Mouse (Mus musculus): Measurements from ENCODE around the gene Prkacb. TPM values are rescaled to one million over a fixed set of nuclear protein-coding genes. Genes with fewer than 3 reads are reported as not detected.
"Not testable (repeated sequence)": the region's sequence is repeated elsewhere in the genome, so short reads cannot be mapped to it uniquely, and the experiment has no call there.

The Prkacb gene
- polyA plus RNA-seq, 2 experiments, result 45.4 to 66.3 TPM

- H3K4me1 ChIP-seq (ENCODE audit: control insufficient read depth, insufficient read depth, low read length), result peaks cover 10% of the 10 kb centered on the region; the same call in 1 of the 2 replicates
- H3K4me3 ChIP-seq (replicated peaks; ENCODE audit: low read length), result no peak overlapping the region
- no peak for ATAC-seq (ENCODE audit: low FRiP score, low read depth)
- H3K4me2 ChIP-seq (replicated peaks; ENCODE audit: low read depth, low read length, severe bottlenecking), result no peak overlapping the region
- no peak overlapping the region for H3K27ac ChIP-seq (replicated peaks; ENCODE audit: low read depth, low read length)
- H3K9me3 ChIP-seq (ENCODE audit: control insufficient read depth, low read length), result no peaks in the 10 kb centered on the region
- H3K36me3 ChIP-seq (ENCODE audit: control insufficient read depth, insufficient read depth, low read length), result 0 out of 2 replicates have a peak, but pooled peaks cover 11% of the 10 kb centered on the region
- no peak overlapping the region for H3K9ac ChIP-seq (ENCODE audit: low read depth, low read length, severe bottlenecking)
- DNase-seq (ENCODE audit: low spot score), result no peak
- no peaks in the 10 kb centered on the region for H3K27me3 ChIP-seq (ENCODE audit: control insufficient read depth, insufficient read depth, low read length)
- 89% methylated on average over 5 of the region's 5 CpGs for WGBS
- TF ChIP-seq POLR2A (IDR thresholded peaks at IDR 0.05; ENCODE audit: borderline replicate concordance, extremely low read depth, insufficient read depth, insufficient read length), result no peak
Observed at GRCm38 (mm10) chr3:146768360-146768759, 44.4 kb downstream of the Prkacb start.

GRCm38 (mm10) chr3:146766701-146767181 lies 46.0 kb downstream of the Prkacb start:
- no peak overlapping the region for H3K27ac ChIP-seq (replicated peaks; ENCODE audit: low read depth, low read length)
- ATAC-seq (ENCODE audit: low FRiP score, low read depth) (no peak), DNase-seq (ENCODE audit: low spot score) (no peak)

GRCm38 (mm10) chr3:146766071-146766605 lies 46.7 kb downstream of the Prkacb start:
- Histone ChIP-seq H3K27me3 (ENCODE audit: control insufficient read depth, insufficient read depth, low read length) (no peaks in the 10 kb centered on the region), H3K27ac (replicated peaks; ENCODE audit: low read depth, low read length) (no peak overlapping the region), H3K9ac (ENCODE audit: low read depth, low read length, severe bottlenecking) (no peak overlapping the region), H3K4me1 (ENCODE audit: control insufficient read depth, insufficient read depth, low read length) (peaks cover 9% of the 10 kb centered on the region; the same call in 1 of the 2 replicates), H3K9me3 (ENCODE audit: control insufficient read depth, low read length) (no peaks in the 10 kb centered on the region), H3K4me3 (replicated peaks; ENCODE audit: low read length) (no peak overlapping the region), H3K4me2 (replicated peaks; ENCODE audit: low read depth, low read length, severe bottlenecking) (no peak overlapping the region), H3K36me3 (ENCODE audit: control insufficient read depth, insufficient read depth, low read length) (0 out of 2 replicates have a peak, but pooled peaks cover 11% of the 10 kb centered on the region)
- no peak for ATAC-seq (ENCODE audit: low FRiP score, low read depth)
- no peak for DNase-seq (ENCODE audit: low spot score)
- WGBS, result 94% methylated on average over 4 of the region's 4 CpGs
- TF ChIP-seq POLR2A (IDR thresholded peaks at IDR 0.05; ENCODE audit: borderline replicate concordance, extremely low read depth, insufficient read depth, insufficient read length), result no peak

More at GRCm38 (mm10) chr3:146766701-146767181, 46.0 kb downstream of the Prkacb start:
- Histone ChIP-seq H3K27me3 (ENCODE audit: control insufficient read depth, insufficient read depth, low read length) (no peaks in the 10 kb centered on the region), H3K4me2 (replicated peaks; ENCODE audit: low read depth, low read length, severe bottlenecking) (no peak overlapping the region), H3K4me3 (replicated peaks; ENCODE audit: low read length) (no peak overlapping the region), H3K9ac (ENCODE audit: low read depth, low read length, severe bottlenecking) (no peak overlapping the region), H3K4me1 (ENCODE audit: control insufficient read depth, insufficient read depth, low read length) (peaks cover 10% of the 10 kb centered on the region; the same call in 1 of the 2 replicates), H3K9me3 (ENCODE audit: control insufficient read depth, low read length) (no peaks in the 10 kb centered on the region), H3K36me3 (ENCODE audit: control insufficient read depth, insufficient read depth, low read length) (0 out of 2 replicates have a peak, but pooled peaks cover 11% of the 10 kb centered on the region)
- WGBS, result 87% methylated on average over 8 of the region's 8 CpGs
- no peak for TF ChIP-seq POLR2A (IDR thresholded peaks at IDR 0.05; ENCODE audit: borderline replicate concordance, extremely low read depth, insufficient read depth, insufficient read length)

GRCm38 (mm10) chr3:146764871-146765529 lies 47.8 kb downstream of the Prkacb start:
- H3K9me3 ChIP-seq (ENCODE audit: control insufficient read depth, low read length), result no peaks in the 10 kb centered on the region
- TF ChIP-seq POLR2A (IDR thresholded peaks at IDR 0.05; ENCODE audit: borderline replicate concordance, extremely low read depth, insufficient read depth, insufficient read length), result no peak
- H3K4me2 ChIP-seq (replicated peaks; ENCODE audit: low read depth, low read length, severe bottlenecking), result no peak overlapping the region
- no peak overlapping the region for H3K4me3 ChIP-seq (replicated peaks; ENCODE audit: low read length)
- H3K27me3 ChIP-seq (ENCODE audit: control insufficient read depth, insufficient read depth, low read length), result no peaks in the 10 kb centered on the region
- DNase-seq (ENCODE audit: low spot score), result no peak
- H3K27ac ChIP-seq (replicated peaks; ENCODE audit: low read depth, low read length), result no peak overlapping the region
- ATAC-seq (ENCODE audit: low FRiP score, low read depth), result no peak
- no peak overlapping the region for H3K9ac ChIP-seq (ENCODE audit: low read depth, low read length, severe bottlenecking)
- H3K4me1 ChIP-seq (ENCODE audit: control insufficient read depth, insufficient read depth, low read length), result 0 out of 2 replicates have a peak, but pooled peaks cover 3% of the 10 kb centered on the region
- 0 out of 2 replicates have a peak, but pooled peaks cover 11% of the 10 kb centered on the region for H3K36me3 ChIP-seq (ENCODE audit: control insufficient read depth, insufficient read depth, low read length)
- 88% methylated on average over 3 of the region's 3 CpGs for WGBS

GRCm38 (mm10) chr3:146763054-146763453 lies 49.7 kb downstream of the Prkacb start:
- not testable (repeated sequence) for H3K9me3 ChIP-seq (ENCODE audit: control insufficient read depth, low read length); H3K4me3 ChIP-seq (replicated peaks; ENCODE audit: low read length); H3K27me3 ChIP-seq (ENCODE audit: control insufficient read depth, insufficient read depth, low read length); H3K4me1 ChIP-seq (ENCODE audit: control insufficient read depth, insufficient read depth, low read length); ATAC-seq (ENCODE audit: low FRiP score, low read depth); H3K9ac ChIP-seq (ENCODE audit: low read depth, low read length, severe bottlenecking); H3K27ac ChIP-seq (replicated peaks; ENCODE audit: low read depth, low read length); H3K4me2 ChIP-seq (replicated peaks; ENCODE audit: low read depth, low read length, severe bottlenecking); DNase-seq (ENCODE audit: low spot score)
- whole genome bisulfite sequencing, result 79% methylated on average over 2 of the region's 2 CpGs
- 0 out of 2 replicates have a peak, but pooled peaks cover 11% of the 10 kb centered on the region for H3K36me3 ChIP-seq (ENCODE audit: control insufficient read depth, insufficient read depth, low read length)
